Mouse (Mus musculus): ENCODE measurements at regions not wholly inside any gene's neighbourhood (a gene's known extent, or its start where the extent isn't known, plus 50 kb on each side); places are given as distances from the start of the nearest gene placed in this dataset.
"Not testable (repeated sequence)": the region's sequence is repeated elsewhere in the genome, so short reads cannot be mapped to it uniquely, and the experiment has no call there.

GRCm38 (mm10) chr4:18349157-18349556, 1256.1 kb upstream of the Gm12353 start:
- no peak overlapping the region for H3K4me2 ChIP-seq (ENCODE audit: low read depth, low read length)
- ATAC-seq (replicated peaks; ENCODE audit: insufficient number of reproducible peaks, low FRiP score, low TSS enrichment, low read depth) (no peak), DNase-seq (ENCODE audit: low spot score) (no peak)
- no peak overlapping the region for H3K27ac ChIP-seq (replicated peaks; ENCODE audit: low read depth, low read length)
- H3K4me1 ChIP-seq (ENCODE audit: control insufficient read depth, insufficient read depth, low read length), result no peaks in the 10 kb centered on the region
- no peak overlapping the region for H3K4me3 ChIP-seq (ENCODE audit: low read depth, low read length)
- no peaks in the 10 kb centered on the region for H3K9me3 ChIP-seq (replicated peaks; ENCODE audit: control insufficient read depth, low read length)
- no peaks in the 10 kb centered on the region for H3K27me3 ChIP-seq (ENCODE audit: control insufficient read depth, insufficient read depth, low read length)
- H3K9ac ChIP-seq (replicated peaks; ENCODE audit: low read length), result no peak overlapping the region
- no peaks in the 10 kb centered on the region for H3K36me3 ChIP-seq (replicated peaks; ENCODE audit: control insufficient read depth, insufficient read depth, low read depth, low read length)

- DNase-seq (ENCODE audit: low spot score) (no peak), ATAC-seq (replicated peaks; ENCODE audit: insufficient number of reproducible peaks, low FRiP score, low TSS enrichment, low read depth) (no peak)
- WGBS, result 82% methylated on average over 3 of the region's 3 CpGs
- Histone ChIP-seq H3K4me3 (ENCODE audit: low read depth, low read length) (no peak overlapping the region), H3K27ac (replicated peaks; ENCODE audit: low read depth, low read length) (no peak overlapping the region), H3K4me2 (ENCODE audit: low read depth, low read length) (no peak overlapping the region), H3K4me1 (ENCODE audit: control insufficient read depth, insufficient read depth, low read length) (no peaks in the 10 kb centered on the region), H3K9me3 (replicated peaks; ENCODE audit: control insufficient read depth, low read length) (no peaks in the 10 kb centered on the region), H3K9ac (replicated peaks; ENCODE audit: low read length) (no peak overlapping the region), H3K36me3 (replicated peaks; ENCODE audit: control insufficient read depth, insufficient read depth, low read depth, low read length) (no peaks in the 10 kb centered on the region), H3K27me3 (ENCODE audit: control insufficient read depth, insufficient read depth, low read length) (no peaks in the 10 kb centered on the region)
Observed at GRCm38 (mm10) chr4:18365514-18365913, 1239.7 kb upstream of the Gm12353 start.

GRCm38 (mm10) chr4:18365916-18366315, 1239.3 kb upstream of the Gm12353 start:
- Histone ChIP-seq H3K9me3 (replicated peaks; ENCODE audit: control insufficient read depth, low read length) (no peaks in the 10 kb centered on the region), H3K27me3 (ENCODE audit: control insufficient read depth, insufficient read depth, low read length) (no peaks in the 10 kb centered on the region), H3K4me3 (ENCODE audit: low read depth, low read length) (no peak overlapping the region), H3K27ac (replicated peaks; ENCODE audit: low read depth, low read length) (no peak overlapping the region), H3K4me2 (ENCODE audit: low read depth, low read length) (no peak overlapping the region), H3K9ac (replicated peaks; ENCODE audit: low read length) (no peak overlapping the region), H3K4me1 (ENCODE audit: control insufficient read depth, insufficient read depth, low read length) (no peaks in the 10 kb centered on the region), H3K36me3 (replicated peaks; ENCODE audit: control insufficient read depth, insufficient read depth, low read depth, low read length) (no peaks in the 10 kb centered on the region)
- DNase-seq (ENCODE audit: low spot score), result no peak
- 85% methylated on average over 2 of the region's 2 CpGs for whole genome bisulfite sequencing
- no peak for ATAC-seq (replicated peaks; ENCODE audit: insufficient number of reproducible peaks, low FRiP score, low TSS enrichment, low read depth)

GRCm38 (mm10) chr4:18394815-18395521, 1210.3 kb upstream of the Gm12353 start:
- WGBS, result 60% methylated on average over 7 of the region's 7 CpGs
- Histone ChIP-seq H3K27me3 (ENCODE audit: control insufficient read depth, insufficient read depth, low read length) (no peaks in the 10 kb centered on the region), H3K4me1 (ENCODE audit: control insufficient read depth, insufficient read depth, low read length) (no peaks in the 10 kb centered on the region), H3K36me3 (replicated peaks; ENCODE audit: control insufficient read depth, insufficient read depth, low read depth, low read length) (no peaks in the 10 kb centered on the region), H3K4me2 (ENCODE audit: low read depth, low read length) (no peak overlapping the region), H3K27ac (replicated peaks; ENCODE audit: low read depth, low read length) (no peak overlapping the region), H3K4me3 (ENCODE audit: low read depth, low read length) (no peak overlapping the region), H3K9ac (replicated peaks; ENCODE audit: low read length) (no peak overlapping the region), H3K9me3 (replicated peaks; ENCODE audit: control insufficient read depth, low read length) (no peaks in the 10 kb centered on the region)
- DNase-seq (ENCODE audit: low spot score) (no peak), ATAC-seq (replicated peaks; ENCODE audit: insufficient number of reproducible peaks, low FRiP score, low TSS enrichment, low read depth) (no peak)

- H3K36me3 ChIP-seq (replicated peaks; ENCODE audit: control insufficient read depth, insufficient read depth, low read depth, low read length); H3K27ac ChIP-seq (replicated peaks; ENCODE audit: low read depth, low read length); H3K9me3 ChIP-seq (replicated peaks; ENCODE audit: control insufficient read depth, low read length); H3K9ac ChIP-seq (replicated peaks; ENCODE audit: low read length); DNase-seq (ENCODE audit: low spot score); H3K4me2 ChIP-seq (ENCODE audit: low read depth, low read length); H3K4me3 ChIP-seq (ENCODE audit: low read depth, low read length); H3K27me3 ChIP-seq (ENCODE audit: control insufficient read depth, insufficient read depth, low read length); ATAC-seq (replicated peaks; ENCODE audit: insufficient number of reproducible peaks, low FRiP score, low TSS enrichment, low read depth); H3K4me1 ChIP-seq (ENCODE audit: control insufficient read depth, insufficient read depth, low read length): not testable (repeated sequence)
Observed at GRCm38 (mm10) chr4:18395528-18396128, 1209.6 kb upstream of the Gm12353 start.

- WGBS, result 84% methylated on average over 1 of the region's 1 CpGs
- no peaks in the 10 kb centered on the region for H3K9me3 ChIP-seq (replicated peaks; ENCODE audit: control insufficient read depth, low read length)
- H3K4me2 ChIP-seq (ENCODE audit: low read depth, low read length), result no peak overlapping the region
Observed at GRCm38 (mm10) chr4:18410338-18410737, 1194.9 kb upstream of the Gm12353 start.

GRCm38 (mm10) chr4:18441385-18441784, 1163.9 kb upstream of the Gm12353 start:
- no peaks in the 10 kb centered on the region for H3K4me1 ChIP-seq (ENCODE audit: control insufficient read depth, insufficient read depth, low read length)

More at GRCm38 (mm10) chr4:18410338-18410737, 1194.9 kb upstream of the Gm12353 start:
- DNase-seq (ENCODE audit: low spot score) (no peak), ATAC-seq (replicated peaks; ENCODE audit: insufficient number of reproducible peaks, low FRiP score, low TSS enrichment, low read depth) (no peak)
- Histone ChIP-seq H3K27ac (replicated peaks; ENCODE audit: low read depth, low read length) (no peak overlapping the region), H3K4me3 (ENCODE audit: low read depth, low read length) (no peak overlapping the region), H3K36me3 (replicated peaks; ENCODE audit: control insufficient read depth, insufficient read depth, low read depth, low read length) (no peaks in the 10 kb centered on the region), H3K4me1 (ENCODE audit: control insufficient read depth, insufficient read depth, low read length) (no peaks in the 10 kb centered on the region), H3K9ac (replicated peaks; ENCODE audit: low read length) (no peak overlapping the region), H3K27me3 (ENCODE audit: control insufficient read depth, insufficient read depth, low read length) (no peaks in the 10 kb centered on the region)

GRCm38 (mm10) chr4:18444284-18445004, 1160.8 kb upstream of the Gm12353 start:
- Histone ChIP-seq H3K4me1 (ENCODE audit: control insufficient read depth, insufficient read depth, low read length) (no peaks in the 10 kb centered on the region), H3K27ac (replicated peaks; ENCODE audit: low read depth, low read length) (no peak overlapping the region), H3K4me3 (ENCODE audit: low read depth, low read length) (no peak overlapping the region), H3K9me3 (replicated peaks; ENCODE audit: control insufficient read depth, low read length) (no peaks in the 10 kb centered on the region), H3K27me3 (ENCODE audit: control insufficient read depth, insufficient read depth, low read length) (no peaks in the 10 kb centered on the region), H3K36me3 (replicated peaks; ENCODE audit: control insufficient read depth, insufficient read depth, low read depth, low read length) (no peaks in the 10 kb centered on the region), H3K4me2 (ENCODE audit: low read depth, low read length) (no peak overlapping the region), H3K9ac (replicated peaks; ENCODE audit: low read length) (no peak overlapping the region)
- ATAC-seq (replicated peaks; ENCODE audit: insufficient number of reproducible peaks, low FRiP score, low TSS enrichment, low read depth) (no peak), DNase-seq (ENCODE audit: low spot score) (no peak)
- WGBS, result 76% methylated on average over 5 of the region's 5 CpGs

More at GRCm38 (mm10) chr4:18441385-18441784, 1163.9 kb upstream of the Gm12353 start:
- Histone ChIP-seq H3K4me3 (ENCODE audit: low read depth, low read length) (no peak overlapping the region), H3K4me2 (ENCODE audit: low read depth, low read length) (no peak overlapping the region), H3K27ac (replicated peaks; ENCODE audit: low read depth, low read length) (no peak overlapping the region), H3K36me3 (replicated peaks; ENCODE audit: control insufficient read depth, insufficient read depth, low read depth, low read length) (no peaks in the 10 kb centered on the region), H3K9ac (replicated peaks; ENCODE audit: low read length) (no peak overlapping the region), H3K9me3 (replicated peaks; ENCODE audit: control insufficient read depth, low read length) (no peaks in the 10 kb centered on the region), H3K27me3 (ENCODE audit: control insufficient read depth, insufficient read depth, low read length) (no peaks in the 10 kb centered on the region)
- ATAC-seq (replicated peaks; ENCODE audit: insufficient number of reproducible peaks, low FRiP score, low TSS enrichment, low read depth) (no peak), DNase-seq (ENCODE audit: low spot score) (no peak)

Data from embryonic facial prominence, embryonic 11.5 days (tissue).